Mouse (Mus musculus): Measurements from ENCODE around the gene Hoxa10.

- TF ChIP-seq CTCF (IDR thresholded peaks at IDR 0.05; ENCODE audit: borderline replicate concordance, insufficient read depth, low read depth, low read length) (no peak), POLR2A (IDR thresholded peaks at IDR 0.05; ENCODE audit: borderline replicate concordance, insufficient read depth, low read length) (no peak)
Measured at GRCm38 (mm10) chr6:52265306-52265912, 24.8 kb upstream of the Hoxa10 start.
